Mouse (Mus musculus): ENCODE measurements around the gene 4933407L21Rik.

The 4933407L21Rik gene

GRCm38 (mm10) chr1:85928057-85928687, at the start of gene 4933407L21Rik:
4933407L21Rik (plus strand) TSS chr1:85928483.
- no peak for DNase-seq (ENCODE audit: low read depth, low spot score)

- DNase-seq (ENCODE audit: low read depth, low spot score) = no peak
These were observed 46.3 kb upstream of the 4933407L21Rik start for GRCm38 (mm10) chr1:85882003-85882402.

GRCm38 (mm10) chr1:85887221-85887620, 41.1 kb upstream of the 4933407L21Rik start:
- DNase-seq (ENCODE audit: low read depth, low spot score) = peak; percentile 30

GRCm38 (mm10) chr1:85894231-85894747, 34.0 kb upstream of the 4933407L21Rik start, which contains the start of gene Itm2c:
Itm2c (plus strand) TSS chr1:85894281.
- peak; percentile 82 for DNase-seq (ENCODE audit: low read depth, low spot score)

GRCm38 (mm10) chr1:85894748-85895360, 33.4 kb upstream of the 4933407L21Rik start:
- DNase-seq (ENCODE audit: low read depth, low spot score) = peak; percentile 80

GRCm38 (mm10) chr1:85895391-85895837, 32.9 kb upstream of the 4933407L21Rik start:
- peak; percentile 48 for DNase-seq (ENCODE audit: low read depth, low spot score)

- no peak for DNase-seq (ENCODE audit: low read depth, low spot score)
These were observed 32.2 kb upstream of the 4933407L21Rik start for GRCm38 (mm10) chr1:85896110-85896509.

- DNase-seq (ENCODE audit: low read depth, low spot score) = no peak
These were observed 31.2 kb upstream of the 4933407L21Rik start for GRCm38 (mm10) chr1:85896781-85897700.

GRCm38 (mm10) chr1:85897901-85898760, 30.2 kb upstream of the 4933407L21Rik start:
- no peak for DNase-seq (ENCODE audit: low read depth, low spot score)

- no peak for DNase-seq (ENCODE audit: low read depth, low spot score)
These were observed 29.4 kb upstream of the 4933407L21Rik start for GRCm38 (mm10) chr1:85898761-85899387.

- peak; percentile 41 for DNase-seq (ENCODE audit: low read depth, low spot score)
These were observed 28.9 kb upstream of the 4933407L21Rik start for GRCm38 (mm10) chr1:85899388-85899761.

- DNase-seq (ENCODE audit: low read depth, low spot score) = no peak
These were observed 27.6 kb upstream of the 4933407L21Rik start for GRCm38 (mm10) chr1:85900521-85901333.

- no peak for DNase-seq (ENCODE audit: low read depth, low spot score)
These were observed 26.7 kb upstream of the 4933407L21Rik start for GRCm38 (mm10) chr1:85901516-85902107.

GRCm38 (mm10) chr1:85902108-85902561, 26.1 kb upstream of the 4933407L21Rik start:
- DNase-seq (ENCODE audit: low read depth, low spot score) = no peak

GRCm38 (mm10) chr1:85906892-85907291, 21.4 kb upstream of the 4933407L21Rik start:
- no peak for DNase-seq (ENCODE audit: low read depth, low spot score)

GRCm38 (mm10) chr1:85908754-85909590, 19.3 kb upstream of the 4933407L21Rik start:
- peak; percentile 49 for DNase-seq (ENCODE audit: low read depth, low spot score)

GRCm38 (mm10) chr1:85913078-85913755, 15.1 kb upstream of the 4933407L21Rik start:
- DNase-seq (ENCODE audit: low read depth, low spot score) = no peak

GRCm38 (mm10) chr1:85915890-85916289, 12.4 kb upstream of the 4933407L21Rik start:
- DNase-seq (ENCODE audit: low read depth, low spot score) = no peak

All from ES-CJ7 (cell line).